ENCODE assay signal across 20 mouse cellular contexts in the genomic region with DNA sequence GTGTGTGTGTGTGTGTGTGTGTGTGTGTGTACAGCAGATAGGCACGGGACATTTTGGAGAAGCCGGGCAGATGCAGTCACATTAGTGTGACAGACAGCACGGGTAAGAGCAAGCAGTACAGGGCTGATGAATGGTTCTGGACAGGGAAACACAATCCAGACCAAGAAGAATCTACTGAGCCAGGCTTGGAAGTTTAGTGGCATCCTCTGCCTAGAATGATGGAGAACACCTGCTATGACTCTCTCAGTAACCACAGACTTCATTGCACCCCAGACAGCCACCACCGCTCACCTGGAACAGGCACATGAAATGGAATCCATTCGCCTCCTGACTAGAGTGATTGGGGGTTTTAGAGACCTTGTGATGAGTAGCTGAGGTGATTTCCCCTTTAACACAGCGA. TPM values are rescaled to one million over a fixed set of nuclear protein-coding genes. Genes with fewer than 3 reads are reported as not detected.
"Had no signal": no experiment of that assay in that cellular context is flagged by ENCODE, and none has a peak within 500 bp of the region (broad histone marks: within the 10 kb centered on the region; RNA-seq: fewer than 3 reads in every experiment).

No protein-coding gene starts in this region.

- H3K4me1 ChIP-seq: liver, embryonic 13.5 days had no signal

- ATAC-seq: intestine, postnatal 0 days; lung, postnatal 0 days had no signal

- H3K36me3 ChIP-seq: liver, embryonic 13.5 days had no signal

- H3K27me3 ChIP-seq: liver, embryonic 13.5 days had no signal

- H3K27ac ChIP-seq: liver, embryonic 13.5 days; macrophage; stomach, postnatal 0 days had no signal

- DNase-seq: kidney, adult 9 months; kidney, postnatal 25 days; left cerebral cortex, postnatal 4 days; liver, embryonic 13.5 days; lung, embryonic 14.5 days; midbrain, embryonic 14.5 days; right cerebral cortex, postnatal 4 days; thymus, adult 2 months; thymus, postnatal 14 days; thymus, postnatal 4 days had no signal

- H3K4me2 ChIP-seq: liver, embryonic 13.5 days; lung, embryonic 14.5 days had no signal

- H3K9ac ChIP-seq: liver, embryonic 13.5 days; lung, embryonic 14.5 days had no signal

- H3K9me3 ChIP-seq: liver, embryonic 13.5 days had no signal

- H3K4me3 ChIP-seq: liver, embryonic 13.5 days had no signal

RNA-seq across cellular contexts. Expression of gene Saxo1, which starts 38.2 kb away (rescaled TPM):
- polyA plus RNA-seq: intestine, embryonic 14.5 days; intestine, postnatal 0 days; liver, adult 2 months; liver, embryonic 13.5 days; liver, embryonic 16.5 days; lung, embryonic 14.5 days; macrophage; midbrain, embryonic 14.5 days; midbrain, postnatal 0 days; neural tube, embryonic 14.5 days; stomach, embryonic 14.5 days; stomach, postnatal 0 days had no signal
